13 mouse cellular contexts compared by ENCODE assay signal in genomic region chr8:118611551-118611950, GRCm38 (mm10).
DNase-seq lines count a peak whose midpoint lies in the region; ATAC-seq lines count a peak whose summit lies in the region.
"Had no signal": no experiment of that assay in that cellular context is flagged by ENCODE, and none has a peak within 500 bp of the region (broad histone marks: within the 10 kb centered on the region; RNA-seq: fewer than 3 reads in every experiment).

No protein-coding gene starts in this region.

- intact Hi-C loops in left cerebral cortex, postnatal 4 days (cut with DNase I): no loop called here
- intact Hi-C loops in heart, postnatal 10 days (cut with DNase I): no loop called here

- peak; percentile 29 to 53 for DNase-seq in left cerebral cortex, adult 18-20 months (ENCODE audit: low spot score in 2 of 2)
- DNase-seq in left cerebral cortex, postnatal 4 days: no peak
- DNase-seq in layer of hippocampus, postnatal 36 days: peak; percentile 75 to 77
- DNase-seq in heart, postnatal 10 days: no peak
- DNase-seq in kidney, adult 9 months: no peak
- no peak for DNase-seq in heart, postnatal 4 days
- no peak for DNase-seq in ovary, postnatal 14 days (ENCODE audit: low spot score)
- DNase-seq: B cell, adult 2 months; gastrocnemius, postnatal 36 days; heart, postnatal 14 days; kidney, adult 18-20 months; lung, adult 18-20 months had no signal

- ATAC-seq in frontal cortex, adult (ENCODE audit: low TSS enrichment): peak; percentile 70

Comparison
In these comparisons a context has a peak if more than half of its experiments do, and no peak if none do; other contexts are left out.
1. DNase-seq: peak in left cerebral cortex, adult 18-20 months (2 of 2) and layer of hippocampus, postnatal 36 days (2 of 2); none in left cerebral cortex, postnatal 4 days (single experiment), heart, postnatal 10 days (0 of 2), kidney, adult 9 months (single experiment), heart, postnatal 4 days (single experiment) and ovary, postnatal 14 days (single experiment).